Comparison of ENCODE assay signal across 8 mouse cellular contexts in genomic region chr16:17204990-17205389, GRCm38 (mm10). TPM values are rescaled to one million over a fixed set of nuclear protein-coding genes. Genes with fewer than 3 reads are reported as not detected.
DNase-seq lines count a peak whose midpoint lies in the region; ATAC-seq and TF ChIP-seq lines count a peak whose summit lies in the region.

No protein-coding gene starts in this region.

- no peaks in the 10 kb centered on the region for H3K9me3 ChIP-seq in hindbrain, postnatal 0 days (ENCODE audit: low read length)
- no peaks in the 10 kb centered on the region for H3K9me3 ChIP-seq in hindbrain, embryonic 13.5 days
- no peaks in the 10 kb centered on the region for H3K9me3 ChIP-seq in E14TG2a.4 (ENCODE audit: low read length)

- H3K4me3 ChIP-seq in hindbrain, postnatal 0 days (ENCODE audit: low read length), result no peak overlapping the region
- no peak overlapping the region for H3K4me3 ChIP-seq in hindbrain, embryonic 13.5 days
- H3K4me3 ChIP-seq in E14TG2a.4 (replicated peaks; ENCODE audit: low read length), result no peak overlapping the region
- no peak overlapping the region for H3K4me3 ChIP-seq in lung, adult 2 months (replicated peaks; ENCODE audit: extremely low read depth, low read depth, low read length)

- H3K4me1 ChIP-seq in hindbrain, postnatal 0 days (ENCODE audit: insufficient read depth, low read length), result peaks cover 12% of the 10 kb centered on the region; the same call in 1 of the 2 replicates
- peaks cover 20% of the 10 kb centered on the region for H3K4me1 ChIP-seq in hindbrain, embryonic 13.5 days (replicated peaks)
- H3K4me1 ChIP-seq in E14TG2a.4 (replicated peaks; ENCODE audit: low read depth, low read length), result peaks cover 27% of the 10 kb centered on the region
- H3K4me1 ChIP-seq in lung, adult 2 months (ENCODE audit: control insufficient read depth, insufficient read depth, low read length), result peaks cover 5% of the 10 kb centered on the region

- no peaks in the 10 kb centered on the region for H3K36me3 ChIP-seq in hindbrain, postnatal 0 days (ENCODE audit: insufficient read depth, low read length)
- H3K36me3 ChIP-seq in hindbrain, embryonic 13.5 days, result no peaks in the 10 kb centered on the region
- 0 out of 2 replicates have a peak, but pooled peaks cover 1% of the 10 kb centered on the region for H3K36me3 ChIP-seq in E14TG2a.4 (ENCODE audit: insufficient read depth, low read length)

- TF ChIP-seq CTCF in hindbrain, postnatal 0 days (IDR thresholded peaks at IDR 0.05; ENCODE audit: low read depth), result peak; percentile 73
- TF ChIP-seq CTCF in E14TG2a.4 (conservative IDR thresholded peaks at IDR 0.05; ENCODE audit: low read length), result peak; percentile 58
- peak; percentile 15; the same call in 1 of the 2 replicates for TF ChIP-seq CTCF in lung, adult 2 months (IDR thresholded peaks at IDR 0.05; ENCODE audit: insufficient read depth, low read length)

- no peak for ATAC-seq in hindbrain, postnatal 0 days
- ATAC-seq in hindbrain, embryonic 13.5 days (ENCODE audit: low FRiP score), result no peak

- no peak overlapping the region for H3K9ac ChIP-seq in hindbrain, postnatal 0 days (replicated peaks; ENCODE audit: low read length)
- H3K9ac ChIP-seq in hindbrain, embryonic 13.5 days, result no peak overlapping the region

- 4% methylated on average over 6 of the region's 6 CpGs for WGBS in hindbrain, postnatal 0 days
- WGBS in hindbrain, embryonic 13.5 days, result 10% methylated on average over 6 of the region's 6 CpGs
- 2% methylated on average over 6 of the region's 6 CpGs for WGBS in lung, adult 2 months

- no peaks in the 10 kb centered on the region for H3K27me3 ChIP-seq in hindbrain, postnatal 0 days (ENCODE audit: insufficient read depth, low read length)
- H3K27me3 ChIP-seq in hindbrain, embryonic 13.5 days, result peaks cover 13% of the 10 kb centered on the region
- peaks cover 29% of the 10 kb centered on the region for H3K27me3 ChIP-seq in E14TG2a.4 (ENCODE audit: insufficient read depth, low read length)

- no peak overlapping the region for H3K27ac ChIP-seq in hindbrain, postnatal 0 days
- H3K27ac ChIP-seq in hindbrain, embryonic 13.5 days, result no peak overlapping the region

- H3K4me2 ChIP-seq in hindbrain, postnatal 0 days (ENCODE audit: low read depth, low read length), result no peak overlapping the region
- H3K4me2 ChIP-seq in hindbrain, embryonic 13.5 days, result no peak overlapping the region

- peak; percentile 58 for DNase-seq in hindbrain, postnatal 0 days (ENCODE audit: low spot score)
- peak; percentile 58 for DNase-seq in cerebellum, adult 9-10 months
- peak; percentile 34 for DNase-seq in lung, adult 2 months
- peak; percentile 44 for DNase-seq in thymus, postnatal 25 days
- no peak for DNase-seq in left cerebral cortex, adult 8-10 months (ENCODE audit: low spot score in 2 of 2)
- no peak for DNase-seq in right cerebral cortex, adult 2 months (ENCODE audit: low spot score in 2 of 2)

- no peak for TF ChIP-seq POLR2A in lung, adult 2 months (IDR thresholded peaks at IDR 0.05; ENCODE audit: borderline replicate concordance, extremely low read depth, low read depth, low read length)

RNA-seq across cellular contexts. Expression of gene Ube2l3, which starts 2.5 kb away (rescaled TPM):
- 82.7 and 93.6 TPM in 2 replicates for total RNA-seq in hindbrain, postnatal 0 days (2014; rRNA removed)
- polyA plus RNA-seq in hindbrain, postnatal 0 days (2015; fragmentation: Nextera tagmentation; extraction: Ambion mirVana), result 325 and 326 TPM in 2 replicates
- polyA plus RNA-seq in hindbrain, embryonic 13.5 days (2015; fragmentation: Nextera tagmentation; extraction: Ambion mirVana), result 313 and 319 TPM in 2 replicates
- polyA plus RNA-seq in lung, adult 2 months (2012; rRNA removed), result 40.4 and 51.2 TPM in 2 replicates
- total RNA-seq in left cerebral cortex, adult 8-10 months (2022), result 100 to 1,000 TPM; 125 to 149 (median 144) TPM

RNA-seq across cellular contexts. Expression of gene Rimbp3, which starts 3.4 kb away (rescaled TPM):
- total RNA-seq in hindbrain, postnatal 0 days (2014; rRNA removed), result 1.9 and 4.3 TPM in 2 replicates
- 1.0 and 1.3 TPM in 2 replicates for polyA plus RNA-seq in hindbrain, postnatal 0 days (2015; fragmentation: Nextera tagmentation; extraction: Ambion mirVana)
- polyA plus RNA-seq in hindbrain, embryonic 13.5 days (2015; fragmentation: Nextera tagmentation; extraction: Ambion mirVana), result 1.8 and 1.9 TPM in 2 replicates
- 0.02 and 0.07 TPM in 2 replicates for polyA plus RNA-seq in lung, adult 2 months (2012; rRNA removed)
- 1 to 10 TPM; 2.3 to 3.0 (median 2.7) TPM for total RNA-seq in left cerebral cortex, adult 8-10 months (2022)

RNA-seq across cellular contexts. Expression of gene Hic2, which starts 28.4 kb away (rescaled TPM):
- 10.0 and 13.1 TPM in 2 replicates for total RNA-seq in hindbrain, postnatal 0 days (2014; rRNA removed)
- polyA plus RNA-seq in hindbrain, postnatal 0 days (2015; fragmentation: Nextera tagmentation; extraction: Ambion mirVana), result 4.7 and 5.1 TPM in 2 replicates
- polyA plus RNA-seq in hindbrain, embryonic 13.5 days (2015; fragmentation: Nextera tagmentation; extraction: Ambion mirVana), result 9.0 and 9.4 TPM in 2 replicates
- 2.0 and 2.2 TPM in 2 replicates for polyA plus RNA-seq in lung, adult 2 months (2012; rRNA removed)
- 1 to 10 TPM; 4.7 to 6.8 (median 6.2) TPM for total RNA-seq in left cerebral cortex, adult 8-10 months (2022)

RNA-seq across cellular contexts. Expression of gene Ccdc116, which starts 58.0 kb away (rescaled TPM):
- total RNA-seq in hindbrain, postnatal 0 days (2014; rRNA removed), result 7.2 and 8.8 TPM in 2 replicates
- 2.8 and 3.5 TPM in 2 replicates for polyA plus RNA-seq in hindbrain, postnatal 0 days (2015; fragmentation: Nextera tagmentation; extraction: Ambion mirVana)
- polyA plus RNA-seq in hindbrain, embryonic 13.5 days (2015; fragmentation: Nextera tagmentation; extraction: Ambion mirVana), result 1.5 and 2.2 TPM in 2 replicates
- polyA plus RNA-seq in lung, adult 2 months (2012; rRNA removed), result 0.91 TPM in 2 replicates
- total RNA-seq in left cerebral cortex, adult 8-10 months (2022), result 1 to 10 TPM; 1.8 to 7.6 (median 2.9) TPM

Comparison
In these comparisons a context has a peak if more than half of its experiments do, and no peak if none do; other contexts are left out.
1. DNase-seq: peak in hindbrain, postnatal 0 days (single experiment), cerebellum, adult 9-10 months (single experiment), lung, adult 2 months (single experiment) and thymus, postnatal 25 days (single experiment); none in left cerebral cortex, adult 8-10 months (0 of 2) and right cerebral cortex, adult 2 months (0 of 2).
2. CTCF ChIP-seq: peak in every context shown above with its lines; median percentile 73 in hindbrain, postnatal 0 days; 58 in E14TG2a.4; 15 in lung, adult 2 months.